Mouse (Mus musculus): ENCODE results near the gene Efnb1.

- no peak for TF ChIP-seq GATA1 (IDR thresholded peaks at IDR 0.05; ENCODE audit: low read length)
- TF ChIP-seq TAL1 (IDR thresholded peaks at IDR 0.05; ENCODE audit: low read length) = no peak
These were observed 31.1 kb downstream of the Efnb1 start for GRCm38 (mm10) chrX:99167014-99167413.

Data from erythroblast, embryonic 14.5 days (primary cell).